Mouse (Mus musculus) E14TG2a.4 (cell line): ENCODE results near the gene Flnb.

Source experiments
- CTCF ChIP-seq: conservative IDR thresholded peaks from 2 replicates; pipeline ENCODE4 v1.5.1; 2014; ENCODE audit warnings: low read length
- NANOG ChIP-seq: IDR thresholded peaks from 2 replicates; pipeline ENCODE4 v1.6.1; 2014; ENCODE audit warnings: borderline replicate concordance, low read length, mixed read lengths
- POU5F1 ChIP-seq: IDR thresholded peaks from 2 replicates; pipeline ENCODE4 v1.6.1; 2014; ENCODE audit warnings: low read length, borderline replicate concordance

DNA sequence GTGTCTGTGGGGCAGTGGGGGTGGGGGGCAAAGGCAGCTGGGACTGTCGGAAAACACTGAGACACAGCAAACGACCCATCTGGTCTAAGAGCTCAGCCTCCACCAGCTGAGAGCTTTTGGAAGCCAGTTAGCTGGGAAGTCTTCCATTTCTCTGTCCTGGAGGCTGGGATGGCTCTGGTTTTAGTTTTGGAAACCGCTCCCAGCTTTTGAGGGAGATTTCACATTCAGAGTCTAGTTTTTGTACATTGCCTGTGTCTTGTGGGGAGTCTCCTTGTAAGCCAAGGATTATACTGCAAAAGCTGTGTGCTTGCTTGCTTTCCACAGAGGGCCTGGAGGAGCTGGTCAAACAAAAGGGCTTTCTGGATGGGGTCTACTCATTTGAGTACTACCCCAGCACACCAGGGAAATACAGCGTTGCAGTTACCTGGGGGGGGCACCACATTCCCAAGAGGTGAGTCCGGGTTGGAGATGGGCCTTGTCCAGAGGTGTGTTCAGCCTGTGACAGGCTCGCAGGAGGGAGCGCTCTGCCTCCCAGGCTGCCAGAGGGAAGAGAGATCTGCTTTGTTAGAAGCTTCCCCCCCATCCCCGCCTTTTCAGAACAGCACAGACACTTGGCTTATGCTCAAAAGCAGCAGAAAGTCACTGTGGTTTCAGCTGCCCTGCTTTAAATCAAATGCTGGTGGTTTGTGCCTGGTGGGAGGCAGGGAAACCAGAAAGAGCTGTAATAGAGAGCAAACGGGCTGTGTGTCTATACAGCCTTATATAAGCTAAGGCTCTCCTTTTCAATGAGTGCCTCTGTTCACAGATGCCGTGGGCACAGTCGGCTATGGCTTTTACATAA is 71.3 kb downstream of the Flnb start:
- no peak for TF ChIP-seq CTCF
- no peak for TF ChIP-seq NANOG
- no peak for TF ChIP-seq POU5F1
